Mouse (Mus musculus) heart, embryonic 16.5 days (tissue): ENCODE results near the gene Pole3. TPM values are rescaled to one million over a fixed set of nuclear protein-coding genes. Genes with fewer than 3 reads are reported as not detected.
A peak's percentile ranks its signal among the peaks of the same experiment; 100 is the strongest.

Experiments used
- ATAC-seq: fragments of 200-750 bp; cut with Nextera tagmentation; replicated peaks from 2 replicates; pipeline ENCODE4 v1.8.0; 2017; ENCODE audit warnings: moderate number of reproducible peaks; ENCODE audit not compliant: insufficient read depth, low FRiP score; ENCODE audit errors: extremely low read depth
- H3K27ac ChIP-seq: fragments of 300-500 bp; sonication (generic); 2 replicates; pipeline ENCODE4 v1.5.1; 2014; ENCODE audit warnings: mild to moderate bottlenecking, low read length, control low read depth, moderate library complexity
- H3K27me3 ChIP-seq: fragments of 300-500 bp; sonication (generic); 2 replicates; pipeline ENCODE4 v1.6.1; 2014; ENCODE audit warnings: low read length, mixed read lengths; ENCODE audit not compliant: control insufficient read depth, insufficient read depth
- H3K36me3 ChIP-seq: fragments of 300-500 bp; sonication (generic); 2 replicates; pipeline ENCODE4 v1.6.1; 2014; ENCODE audit not compliant: control insufficient read depth, insufficient read depth
- H3K4me1 ChIP-seq: fragments of 300-500 bp; sonication (generic); 2 replicates; pipeline ENCODE4 v1.6.1; 2014; ENCODE audit warnings: low read length, mixed read lengths; ENCODE audit not compliant: control insufficient read depth, insufficient read depth
- H3K4me2 ChIP-seq: fragments of 300-500 bp; sonication (generic); 2 replicates; pipeline ENCODE4 v1.6.1; 2014; ENCODE audit warnings: low read depth, mild to moderate bottlenecking, control low read depth, low read length
- H3K4me3 ChIP-seq: fragments of 300-500 bp; sonication (generic); 2 replicates; pipeline ENCODE4 v1.5.1; 2014; ENCODE audit warnings: mild to moderate bottlenecking, control low read depth, low read length
- H3K9ac ChIP-seq: fragments of 300-500 bp; sonication (generic); 2 replicates; pipeline ENCODE4 v1.6.1; 2014; ENCODE audit warnings: low read length, control low read depth
- H3K9me3 ChIP-seq: fragments of 300-500 bp; sonication (generic); replicated peaks from 2 replicates; pipeline ENCODE4 v1.6.1; 2016; ENCODE audit warnings: low read length; ENCODE audit not compliant: control insufficient read depth
- WGBS: fragments of 180-500 bp; shearing (Covaris S2); extraction: QIAGEN DNeasy Blood & Tissue Kit; methylation state at CpG from one replicate; pipeline ENCODE4 v1.1.7; 2014; 5-methylcytosine and 5-hydroxymethylcytosine counted together
- polyA plus RNA-seq: library from polyadenylated mRNA; unstranded; fragments of >200 nt; fragmentation: Nextera tagmentation; extraction: Ambion mirVana; gene quantifications from 2 replicates; pipeline ENCODE4 v1.2.1, GENCODE M21; 2015

The Pole3 gene
- 47.8 and 51.4 TPM in 2 replicates for polyA plus RNA-seq

DNA sequence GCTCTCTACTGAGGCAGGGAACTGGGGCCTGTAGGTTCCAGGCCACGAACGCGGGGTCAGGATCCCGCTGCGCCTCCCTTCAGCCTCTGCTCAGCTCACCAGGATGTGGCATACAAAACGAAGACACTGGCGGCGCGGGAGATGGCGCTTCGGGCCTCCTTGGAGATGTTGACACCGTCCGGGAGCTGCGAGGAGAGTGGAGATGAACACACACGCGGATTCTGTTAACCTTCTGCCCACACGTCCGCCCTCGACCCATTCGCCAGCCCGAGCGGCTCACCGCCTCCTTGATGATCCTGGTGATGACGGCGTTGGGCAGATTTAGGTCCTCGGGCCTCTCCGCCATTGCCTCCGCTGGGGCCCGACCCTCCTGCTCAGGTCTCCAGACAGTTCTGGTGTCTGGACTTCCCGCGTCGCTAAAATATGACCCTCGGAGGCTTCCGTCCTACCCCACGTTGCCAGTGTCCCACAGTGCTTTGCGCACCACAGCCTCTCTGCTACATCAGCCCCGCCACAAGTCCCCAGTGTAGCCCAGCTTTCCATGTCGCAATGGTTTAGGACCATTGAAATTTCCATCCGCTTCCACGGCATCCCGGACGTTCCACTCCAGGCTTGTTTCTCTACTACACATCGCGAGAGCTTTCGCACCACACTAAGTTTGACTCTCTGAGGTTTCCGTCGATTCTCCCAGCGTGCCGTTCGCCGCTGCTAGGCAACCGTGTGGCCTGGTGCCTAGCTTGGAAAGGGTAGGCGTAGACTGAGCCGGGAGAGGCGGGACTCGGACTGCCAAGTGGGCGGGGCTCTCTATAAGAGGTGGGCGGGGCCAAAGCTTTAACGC lies at the start of gene Pole3, which contains the start of gene 4933430I17Rik:
TSS of gene Pole3 (minus strand) at position 418 of the 838 bp plus-strand sequence.
TSS of gene 4933430I17Rik (plus strand) at position 719 of the 838 bp plus-strand sequence.
- H3K27me3 ChIP-seq = no peaks in the 10 kb centered on the region
- peak within 1 kb of the TSS; percentile 88 for H3K4me3 ChIP-seq
- peak within 1 kb of the TSS; percentile 93 for H3K27ac ChIP-seq
- WGBS = under 1% methylated on average over 59 of the region's 59 CpGs
- H3K4me2 ChIP-seq = peak within 1 kb of the TSS; percentile 88
- ATAC-seq = peak; percentile 99
- peaks cover 9% of the 10 kb centered on the region for H3K4me1 ChIP-seq
- peak within 1 kb of the TSS; percentile 87 for H3K9ac ChIP-seq
- H3K36me3 ChIP-seq = peaks cover 7% of the 10 kb centered on the region
- H3K9me3 ChIP-seq = no peaks in the 10 kb centered on the region

DNA sequence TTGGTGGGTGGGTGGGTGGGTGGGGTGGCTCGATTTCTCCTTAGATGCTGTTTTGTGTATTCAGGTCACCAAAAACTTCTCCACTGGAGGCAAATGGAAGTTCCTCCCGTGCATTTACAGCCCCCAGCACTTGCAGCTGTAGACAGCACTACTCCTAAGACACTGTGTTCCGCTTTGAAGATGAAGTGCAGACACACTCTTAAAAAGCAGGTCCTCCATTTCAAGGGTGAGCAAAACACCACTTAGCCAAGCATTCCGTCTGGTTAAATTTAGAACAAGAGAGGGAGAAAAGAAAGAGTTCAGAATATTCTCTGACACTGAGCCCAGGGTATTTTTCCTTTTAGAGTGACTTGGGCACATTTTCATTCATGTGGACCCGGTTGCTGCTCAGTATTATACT lies 45.2 kb upstream of the Pole3 start:
- Histone ChIP-seq H3K4me3 (no peak overlapping the region), H3K27me3 (peaks cover 58% of the 10 kb centered on the region), H3K9me3 (no peaks in the 10 kb centered on the region), H3K4me2 (peak overlapping the region; percentile 33), H3K9ac (no peak overlapping the region), H3K4me1 (peaks cover 16% of the 10 kb centered on the region), H3K27ac (0 out of 2 replicates have a peak overlapping the region, but pooled peaks have one; percentile 10), H3K36me3 (no peaks in the 10 kb centered on the region)
- ATAC-seq = no peak
- 26% methylated on average over 5 of the region's 5 CpGs for WGBS

DNA sequence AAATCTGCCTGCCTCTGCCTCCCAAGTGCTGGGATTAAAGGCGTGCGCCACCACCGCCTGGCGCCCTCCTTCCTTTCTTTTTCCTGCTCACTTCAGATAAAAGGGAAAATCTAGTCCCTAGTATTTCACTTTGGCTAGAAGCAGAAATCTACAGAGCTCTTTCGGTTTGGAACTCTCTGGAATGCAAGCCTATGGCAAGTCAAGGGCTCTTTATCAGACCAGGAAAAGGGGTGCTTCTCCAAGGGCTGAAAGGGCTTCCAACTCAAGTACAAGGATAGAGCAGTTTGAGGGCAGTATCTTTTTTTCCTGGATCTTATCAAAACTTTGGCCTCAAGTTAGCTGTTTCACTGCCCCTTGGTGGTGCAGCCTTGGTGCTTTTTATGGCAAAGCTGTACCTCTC lies 44.7 kb upstream of the Pole3 start:
- Histone ChIP-seq H3K36me3 (no peaks in the 10 kb centered on the region), H3K9me3 (no peaks in the 10 kb centered on the region), H3K9ac (no peak overlapping the region), H3K27me3 (peaks cover 62% of the 10 kb centered on the region), H3K4me2 (no peak overlapping the region), H3K4me3 (no peak overlapping the region), H3K27ac (no peak overlapping the region), H3K4me1 (peaks cover 16% of the 10 kb centered on the region)
- WGBS = 63% methylated on average over 5 of the region's 5 CpGs
- no peak for ATAC-seq

DNA sequence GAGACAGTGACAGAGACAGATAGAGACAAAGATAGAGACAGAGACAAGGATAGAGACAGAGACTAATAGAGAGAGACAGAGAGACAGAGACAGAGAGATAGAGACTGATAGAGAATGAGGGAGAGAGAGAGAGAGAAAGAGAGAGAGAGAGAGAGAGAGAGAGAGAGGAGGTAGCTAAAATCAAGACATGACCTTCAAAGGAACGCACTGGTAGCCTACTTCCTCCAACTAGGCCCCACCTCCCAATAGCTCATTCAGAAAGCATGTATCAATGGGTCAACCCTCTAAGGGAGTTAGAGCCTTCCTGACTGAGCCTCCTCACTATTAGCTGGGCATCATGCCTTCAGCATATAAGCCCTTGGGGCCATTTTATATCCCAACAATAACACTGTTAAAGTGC lies 43.5 kb upstream of the Pole3 start:
- WGBS = 72% methylated on average over 1 of the region's 1 CpGs

DNA sequence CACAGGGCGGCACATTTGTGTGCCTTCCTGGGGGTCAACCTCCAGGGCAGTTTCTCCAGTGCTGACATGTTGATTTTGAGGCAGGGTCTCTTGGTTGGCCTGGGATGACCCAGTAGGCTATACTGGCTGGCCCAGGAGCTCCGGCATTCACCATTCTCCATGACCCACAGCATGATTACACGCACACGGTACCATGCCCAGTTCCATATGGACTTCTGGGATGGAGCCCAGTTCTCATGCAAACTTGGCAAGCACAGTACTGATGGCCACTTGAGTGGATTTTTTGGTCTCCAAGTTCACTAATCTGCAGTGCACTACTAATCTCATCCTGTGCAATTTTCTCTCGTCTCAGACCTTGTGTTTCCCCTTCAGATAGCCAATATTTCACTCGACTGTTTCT lies 42.8 kb upstream of the Pole3 start:
- Histone ChIP-seq H3K9me3 (no peaks in the 10 kb centered on the region), H3K36me3 (no peaks in the 10 kb centered on the region), H3K9ac (no peak overlapping the region), H3K4me3 (no peak overlapping the region), H3K4me1 (peaks cover 16% of the 10 kb centered on the region), H3K27ac (no peak overlapping the region), H3K4me2 (no peak overlapping the region), H3K27me3 (peaks cover 73% of the 10 kb centered on the region)
- ATAC-seq = no peak
- 74% methylated on average over 6 of the region's 6 CpGs for WGBS

More for the DNA sequence above, 43.5 kb upstream of the Pole3 start:
- H3K36me3 ChIP-seq = no peaks in the 10 kb centered on the region
- no peak overlapping the region for H3K27ac ChIP-seq
- ATAC-seq = no peak
- H3K4me3 ChIP-seq = no peak overlapping the region
- H3K9ac ChIP-seq = no peak overlapping the region
- peaks cover 72% of the 10 kb centered on the region for H3K27me3 ChIP-seq
- no peak overlapping the region for H3K4me2 ChIP-seq
- H3K4me1 ChIP-seq = peaks cover 16% of the 10 kb centered on the region
- no peaks in the 10 kb centered on the region for H3K9me3 ChIP-seq

DNA sequence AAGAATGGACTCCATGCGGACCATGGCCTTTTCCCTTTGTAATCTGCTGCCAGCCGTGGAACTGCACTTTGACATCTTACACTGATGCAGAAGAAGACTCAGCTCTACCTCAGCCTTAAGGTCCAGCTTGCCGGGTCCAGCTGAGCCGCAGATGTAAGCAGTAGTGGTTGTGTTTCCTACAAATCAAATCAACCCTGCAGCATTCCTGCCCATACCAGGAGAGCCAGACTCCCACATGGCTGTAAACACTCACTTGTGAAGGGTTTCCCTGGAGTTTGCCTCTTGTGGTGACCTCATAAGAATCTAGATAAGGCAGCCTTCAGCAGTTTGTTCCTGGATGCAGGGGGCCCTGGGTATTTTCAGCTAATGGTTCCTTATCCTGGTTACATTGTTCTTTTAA lies 41.7 kb upstream of the Pole3 start:
- Histone ChIP-seq H3K9me3 (no peaks in the 10 kb centered on the region), H3K4me1 (peaks cover 16% of the 10 kb centered on the region), H3K36me3 (no peaks in the 10 kb centered on the region), H3K27ac (peak overlapping the region; percentile 48), H3K4me2 (0 out of 2 replicates have a peak overlapping the region, but pooled peaks have one; percentile 6), H3K27me3 (peaks cover 74% of the 10 kb centered on the region), H3K4me3 (no peak overlapping the region), H3K9ac (no peak overlapping the region; the same call in 1 of the 2 replicates)
- no peak for ATAC-seq
- 41% methylated on average over 4 of the region's 4 CpGs for WGBS

DNA sequence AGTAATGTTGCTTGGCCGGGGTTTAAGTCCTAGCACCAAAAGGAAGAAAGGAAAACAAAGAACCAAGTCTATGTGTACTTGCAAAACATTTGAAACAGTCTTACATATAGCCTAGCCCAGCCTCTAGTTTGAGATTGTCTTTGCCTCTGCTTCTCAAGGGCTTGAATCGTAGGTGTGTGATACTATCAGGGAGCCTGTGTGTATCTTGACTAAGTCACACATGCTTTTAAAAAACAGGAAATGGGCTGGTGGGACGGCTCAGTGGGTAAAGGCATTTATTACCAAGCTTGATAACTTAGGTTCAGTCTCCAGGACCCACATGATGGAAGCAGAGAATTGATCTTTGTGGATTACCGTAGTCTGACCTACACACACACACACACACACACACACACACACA lies 37.1 kb upstream of the Pole3 start:
- Histone ChIP-seq H3K4me1 (peaks cover 18% of the 10 kb centered on the region), H3K27me3 (peaks cover 52% of the 10 kb centered on the region), H3K4me2 (no peak overlapping the region), H3K9me3 (no peaks in the 10 kb centered on the region), H3K36me3 (no peaks in the 10 kb centered on the region), H3K9ac (no peak overlapping the region), H3K27ac (no peak overlapping the region), H3K4me3 (no peak overlapping the region)
- no peak for ATAC-seq
- WGBS = 53% methylated on average over 4 of the region's 4 CpGs

DNA sequence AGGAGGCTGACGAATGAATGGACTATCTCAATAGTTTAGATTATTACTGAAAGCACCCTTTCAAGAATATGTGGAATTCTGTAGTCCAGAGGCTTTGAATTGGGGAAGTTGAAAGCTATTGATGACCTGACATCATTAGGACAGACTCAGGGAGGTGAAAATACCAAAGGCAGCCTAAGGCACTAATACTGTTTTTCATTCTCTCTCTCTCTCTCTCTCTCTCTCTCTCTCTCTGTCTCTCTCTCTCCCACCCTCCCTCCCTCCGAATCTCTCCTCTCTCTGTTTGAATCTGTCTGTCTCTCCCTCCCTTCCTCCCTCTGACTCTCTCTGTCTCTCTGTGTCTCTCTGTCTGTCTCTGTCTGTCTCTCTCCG lies 36.7 kb upstream of the Pole3 start:
- Histone ChIP-seq H3K9me3 (no peaks in the 10 kb centered on the region), H3K9ac (no peak overlapping the region), H3K4me1 (peaks cover 17% of the 10 kb centered on the region), H3K36me3 (no peaks in the 10 kb centered on the region), H3K4me3 (no peak overlapping the region), H3K27ac (no peak overlapping the region), H3K27me3 (peaks cover 50% of the 10 kb centered on the region), H3K4me2 (no peak overlapping the region)
- ATAC-seq = no peak
- WGBS = 53% methylated on average over 3 of the region's 3 CpGs

DNA sequence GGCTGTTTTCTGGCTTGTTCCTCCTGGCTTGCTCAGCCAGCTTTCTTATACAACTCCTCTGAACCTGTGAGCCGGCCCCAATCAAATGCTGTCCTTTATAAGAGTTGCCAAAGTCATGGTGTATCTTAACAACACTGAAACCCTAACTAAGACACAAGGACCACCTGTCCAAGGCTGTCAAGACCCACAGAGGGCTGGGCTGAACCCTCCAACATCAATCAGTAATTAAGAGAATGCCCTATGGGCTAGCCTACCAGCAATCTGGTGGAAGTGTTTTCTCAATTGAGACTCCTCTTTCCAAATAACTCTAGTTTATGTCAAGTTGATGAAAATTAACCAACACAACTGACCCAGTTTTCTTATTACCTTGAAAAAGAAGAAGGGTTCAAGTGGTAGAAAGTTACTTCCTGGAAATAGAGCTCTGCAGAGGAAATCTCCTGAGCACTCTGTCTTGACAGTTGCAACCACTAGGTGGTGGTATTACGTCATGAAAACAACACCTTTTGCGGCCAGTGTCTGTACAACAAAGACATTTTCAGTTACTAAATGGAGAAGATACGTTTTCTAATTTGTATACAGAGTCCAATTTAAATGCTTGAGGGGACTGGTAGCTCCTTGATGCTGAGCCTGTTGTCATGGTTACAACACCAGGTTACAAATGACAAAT lies 36.2 kb upstream of the Pole3 start:
- Histone ChIP-seq H3K27me3 (peaks cover 46% of the 10 kb centered on the region), H3K36me3 (no peaks in the 10 kb centered on the region), H3K27ac (no peak overlapping the region), H3K4me3 (no peak overlapping the region), H3K9me3 (no peaks in the 10 kb centered on the region), H3K9ac (no peak overlapping the region), H3K4me1 (peaks cover 12% of the 10 kb centered on the region), H3K4me2 (no peak overlapping the region)
- 23% methylated on average over 4 of the region's 4 CpGs for WGBS
- ATAC-seq = 0 out of 2 replicates have a peak, but pooled peaks have one; percentile 21
